Mouse (Mus musculus) adrenal gland, postnatal 36 days (tissue): ENCODE results near the gene Rapgef5. TPM values are rescaled to one million over a fixed set of nuclear protein-coding genes. Genes with fewer than 3 reads are reported as not detected.

Experiments
- DNase-seq, 2 experiments: peaks; one replicate each; pipeline ENCODE4 v3.0.0; 2021; ENCODE audit warnings: mixed read lengths in 1 of 2
- total RNA-seq, 2 experiments: library from RNA; stranded (reverse); gene quantifications; 2 replicates each; pipeline ENCODE4 v1.2.3; 2021

Gene Rapgef5
- total RNA-seq, 2 experiments from 2014 or later: 35.2 to 43.7 TPM

GRCm38 (mm10) chr12:117605966-117606365, 89.7 kb downstream of the Rapgef5 start:
- no peak for DNase-seq

GRCm38 (mm10) chr12:117612715-117613114, 96.4 kb downstream of the Rapgef5 start:
- no peak for DNase-seq

GRCm38 (mm10) chr12:117619523-117620023, 103.3 kb downstream of the Rapgef5 start:
- no peak for DNase-seq

GRCm38 (mm10) chr12:117622972-117623371, 106.7 kb downstream of the Rapgef5 start:
- DNase-seq: no peak

GRCm38 (mm10) chr12:117627311-117627710, 111.0 kb downstream of the Rapgef5 start:
- peak in 1 of 2 experiments; percentile 5 for DNase-seq

- DNase-seq: no peak
Observed at GRCm38 (mm10) chr12:117628321-117629093, 112.2 kb downstream of the Rapgef5 start.

GRCm38 (mm10) chr12:117632133-117632532, 115.9 kb downstream of the Rapgef5 start:
- no peak for DNase-seq

- DNase-seq: no peak
Observed at GRCm38 (mm10) chr12:117636139-117636772, 120.0 kb downstream of the Rapgef5 start.

GRCm38 (mm10) chr12:117636969-117637368, 120.7 kb downstream of the Rapgef5 start:
- DNase-seq: no peak

GRCm38 (mm10) chr12:117638833-117639232, 122.6 kb downstream of the Rapgef5 start:
- DNase-seq: no peak

GRCm38 (mm10) chr12:117639356-117640121, 123.3 kb downstream of the Rapgef5 start:
- DNase-seq: no peak

- DNase-seq: no peak
Observed at GRCm38 (mm10) chr12:117642512-117642911, 126.2 kb downstream of the Rapgef5 start.

GRCm38 (mm10) chr12:117645771-117646170, 129.5 kb downstream of the Rapgef5 start:
- no peak for DNase-seq

- no peak for DNase-seq
Observed at GRCm38 (mm10) chr12:117653920-117654472, 137.7 kb downstream of the Rapgef5 start.

- DNase-seq: no peak
Observed at GRCm38 (mm10) chr12:117656935-117657334, 140.7 kb downstream of the Rapgef5 start.

GRCm38 (mm10) chr12:117657766-117658165, 141.5 kb downstream of the Rapgef5 start:
- DNase-seq: no peak

GRCm38 (mm10) chr12:117658821-117659220, 142.5 kb downstream of the Rapgef5 start:
- no peak for DNase-seq

- no peak for DNase-seq
Observed at GRCm38 (mm10) chr12:117660361-117660760, 144.1 kb downstream of the Rapgef5 start.

- DNase-seq: no peak
Observed at GRCm38 (mm10) chr12:117661871-117662270, 145.6 kb downstream of the Rapgef5 start.

GRCm38 (mm10) chr12:117663637-117664036, 147.4 kb downstream of the Rapgef5 start:
- DNase-seq: peak; percentile 15 to 25

GRCm38 (mm10) chr12:117664644-117665043, 148.4 kb downstream of the Rapgef5 start:
- no peak for DNase-seq

- no peak for DNase-seq
Observed at GRCm38 (mm10) chr12:117666391-117666790, 150.1 kb downstream of the Rapgef5 start.
